Mouse (Mus musculus) cerebellum, adult 2 months (tissue): Measurements from ENCODE around the gene Krt78. TPM values are rescaled to one million over a fixed set of nuclear protein-coding genes. Genes with fewer than 3 reads are reported as not detected.
"Not testable (repeated sequence)": the region's sequence is repeated elsewhere in the genome, so short reads cannot be mapped to it uniquely, and the experiment has no call there.

Experiments
- DNase-seq, 2 experiments: peaks; one replicate each; pipeline ENCODE4 v3.0.0; 2021
- H3K27ac ChIP-seq: fragments of 200-500 bp; 2 replicates; pipeline ENCODE4 v1.5.1; 2012; ENCODE audit warnings: low read length, control low read depth, inconsistent platforms; ENCODE audit not compliant: insufficient read depth
- H3K27me3 ChIP-seq: fragments of 200-500 bp; 2 replicates; pipeline ENCODE4 v1.6.1; 2012; ENCODE audit warnings: inconsistent platforms, mild to moderate bottlenecking, low read length, moderate library complexity; ENCODE audit not compliant: control insufficient read depth, insufficient read depth
- H3K4me1 ChIP-seq: fragments of 200-500 bp; 2 replicates; pipeline ENCODE4 v1.6.1; 2011; ENCODE audit warnings: low read length; ENCODE audit not compliant: control insufficient read depth, insufficient read depth
- H3K4me3 ChIP-seq: fragments of 200-500 bp; replicated peaks from 2 replicates; pipeline ENCODE3; 2011; ENCODE audit warnings: mild to moderate bottlenecking, low read depth, low read length, control low read depth; ENCODE audit not compliant: insufficient read depth
- CTCF ChIP-seq: fragments of 200-500 bp; IDR thresholded peaks from 2 replicates; pipeline ENCODE4 v1.5.1; 2011; ENCODE audit warnings: low read depth, mild to moderate bottlenecking, control low read depth, low read length, moderate library complexity, borderline replicate concordance; ENCODE audit not compliant: insufficient read depth
- POLR2A ChIP-seq: fragments of 200-500 bp; IDR thresholded peaks from 2 replicates; pipeline ENCODE4 v1.6.1; 2011; ENCODE audit warnings: low read length, control low read depth, borderline replicate concordance; ENCODE audit not compliant: insufficient read depth
- WGBS: fragments of 180-500 bp; shearing (Covaris S2); methylation state at CpG from one replicate; pipeline ENCODE4 v1.1.7; 2018; 5-methylcytosine and 5-hydroxymethylcytosine counted together
- polyA plus RNA-seq: library from polyadenylated mRNA; depleted of rRNA; stranded (reverse); fragments of >200 nt; gene quantifications from 2 replicates; pipeline ENCODE4 v1.2.3, GENCODE M21; 2012; rRNA removed

The Krt78 gene
- polyA plus RNA-seq = 0.03 TPM in 1 of 2 replicates, not detected in the other

DNA sequence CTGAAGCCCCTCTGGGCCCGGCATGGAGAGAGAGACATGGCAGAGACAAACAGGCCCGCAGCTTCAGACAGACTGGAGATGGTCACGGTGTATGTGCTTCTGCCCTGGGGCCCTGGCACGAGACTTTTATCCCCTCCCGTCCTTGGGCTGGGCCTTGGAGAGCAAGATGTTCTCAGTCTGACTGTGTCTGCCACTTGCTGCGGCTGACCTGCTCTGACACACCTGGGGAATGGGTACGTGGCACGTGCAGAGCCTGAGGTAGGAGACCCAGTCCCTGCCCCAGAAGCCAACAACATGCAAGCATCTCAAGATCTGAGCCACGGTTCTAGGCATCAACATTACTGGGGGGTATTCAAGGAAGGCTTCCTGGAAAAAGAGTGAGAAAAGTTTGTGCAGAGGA lies at the start of gene Krt78:
TSS of gene Krt78 (minus strand) at position 101 of the 400 bp plus-strand sequence.
- Histone ChIP-seq H3K4me1 (no peaks in the 10 kb centered on the region; the same call in 1 of the 2 replicates), H3K27me3 (no peaks in the 10 kb centered on the region; the same call in 1 of the 2 replicates), H3K4me3 (no peak within 1 kb of the TSS), H3K27ac (no peak within 1 kb of the TSS)
- no peak for DNase-seq
- 79% methylated on average over 9 of the region's 9 CpGs for WGBS
- TF ChIP-seq CTCF (no peak), POLR2A (no peak)

DNA sequence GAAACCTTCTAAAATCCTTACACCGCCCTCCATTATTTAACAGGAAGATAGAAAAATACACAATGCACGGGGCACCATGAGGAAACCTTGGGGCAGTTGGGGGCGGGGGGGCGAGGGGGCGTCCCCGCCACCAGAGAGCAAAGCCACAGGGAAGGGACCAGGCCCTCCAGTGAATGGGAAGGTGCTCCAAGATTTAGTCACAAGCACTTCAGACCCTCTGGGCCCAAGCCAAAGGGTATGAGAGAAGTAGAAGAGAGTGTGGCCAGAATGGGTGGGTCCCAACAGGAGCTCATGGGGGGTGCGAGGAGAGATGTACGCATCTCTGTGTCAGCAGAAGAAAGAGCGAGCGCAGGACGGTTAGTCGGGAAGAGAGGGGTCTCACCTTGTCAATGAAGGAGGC lies 49.4 kb upstream of the Krt78 start:
- WGBS = 25% methylated on average over 12 of the region's 12 CpGs
- no peak for DNase-seq
- Histone ChIP-seq H3K4me1 (no peaks in the 10 kb centered on the region; the same call in 1 of the 2 replicates), H3K27ac (no peak overlapping the region), H3K27me3 (no peaks in the 10 kb centered on the region; the same call in 1 of the 2 replicates), H3K4me3 (no peak overlapping the region)
- no peak for TF ChIP-seq CTCF

DNA sequence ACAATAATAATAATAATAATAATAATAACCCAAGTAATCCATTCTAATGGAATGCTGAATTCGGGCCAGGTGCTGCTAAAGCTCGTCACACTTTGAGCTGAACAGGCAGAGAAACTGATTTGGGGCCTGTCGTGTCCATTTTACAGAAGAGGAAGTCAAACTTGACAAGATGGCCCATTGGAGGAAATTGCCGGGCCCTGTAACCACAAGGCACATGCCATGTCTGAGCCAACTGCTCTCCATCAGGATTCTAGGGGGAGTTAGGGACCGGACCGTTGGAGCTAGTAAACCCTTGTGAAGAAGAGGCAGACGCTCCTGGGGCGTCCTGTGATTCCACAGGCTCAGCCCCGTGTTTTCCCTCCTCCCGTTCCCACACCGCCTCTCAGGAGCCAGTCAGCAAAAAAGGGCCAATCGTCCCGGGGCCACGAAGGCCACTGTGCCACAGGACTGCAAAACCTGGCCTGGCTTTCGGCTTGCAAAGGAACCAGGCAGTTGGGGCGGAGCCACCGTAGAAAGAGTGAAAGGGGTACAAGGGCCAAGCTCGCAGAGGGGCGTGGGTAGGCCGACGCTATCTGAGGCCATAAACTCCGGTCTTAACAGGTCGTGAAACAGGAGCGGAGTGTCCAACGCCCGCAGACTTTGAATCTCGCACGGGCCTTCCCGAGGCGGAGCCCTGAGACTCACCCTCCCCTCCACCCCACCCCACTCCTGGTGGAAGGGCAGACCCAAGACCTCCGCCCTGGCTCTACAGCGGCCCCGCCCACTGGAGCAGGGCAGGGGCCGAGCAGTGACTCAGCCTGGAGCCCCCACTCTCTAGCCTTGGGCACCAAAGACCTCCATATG lies 48.8 kb upstream of the Krt78 start:
- 6% methylated on average over 34 of the region's 34 CpGs for WGBS
- Histone ChIP-seq H3K27ac (no peak overlapping the region), H3K4me3 (peak overlapping the region; percentile 42), H3K27me3 (no peaks in the 10 kb centered on the region; the same call in 1 of the 2 replicates), H3K4me1 (no peaks in the 10 kb centered on the region; the same call in 1 of the 2 replicates)
- peak; percentile 10 to 16 for DNase-seq
- no peak for TF ChIP-seq CTCF
- TF ChIP-seq POLR2A = no peak

DNA sequence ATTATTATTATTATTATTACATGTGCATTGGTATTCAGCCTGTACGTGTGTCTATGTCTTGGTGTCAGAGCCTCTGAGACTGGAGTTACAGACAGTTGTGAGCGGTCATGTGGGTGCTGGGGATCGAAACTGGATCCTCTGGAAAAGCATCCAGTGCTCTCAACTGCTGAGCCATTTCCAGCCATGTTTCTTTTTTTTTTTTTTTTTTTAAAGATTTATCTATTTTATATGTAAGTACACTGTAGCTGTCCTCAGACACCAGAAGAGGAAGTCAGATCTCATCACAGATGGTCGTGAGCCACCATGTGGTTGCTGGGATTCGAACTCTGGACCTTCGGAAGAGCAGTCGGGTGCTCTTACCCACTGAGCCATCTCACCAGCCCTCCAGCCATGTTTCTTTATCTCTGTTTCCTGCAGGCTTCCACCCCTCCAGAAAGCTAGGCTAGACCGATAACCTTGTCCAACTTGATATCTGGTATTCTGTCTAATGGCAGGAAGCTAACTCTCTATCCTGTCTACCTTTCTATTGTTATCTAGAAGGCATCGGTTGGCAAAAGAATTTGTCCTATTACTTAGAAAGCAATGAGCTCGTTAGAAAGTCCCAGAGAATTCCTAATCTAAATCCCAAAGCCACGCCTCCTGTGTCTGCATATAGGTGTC lies 45.7 kb upstream of the Krt78 start:
- TF ChIP-seq CTCF (no peak), POLR2A (no peak)
- Histone ChIP-seq H3K27ac (no peak overlapping the region), H3K4me1 (no peaks in the 10 kb centered on the region; the same call in 1 of the 2 replicates), H3K27me3 (no peaks in the 10 kb centered on the region; the same call in 1 of the 2 replicates), H3K4me3 (no peak overlapping the region)
- no peak for DNase-seq
- 87% methylated on average over 11 of the region's 11 CpGs for WGBS

DNA sequence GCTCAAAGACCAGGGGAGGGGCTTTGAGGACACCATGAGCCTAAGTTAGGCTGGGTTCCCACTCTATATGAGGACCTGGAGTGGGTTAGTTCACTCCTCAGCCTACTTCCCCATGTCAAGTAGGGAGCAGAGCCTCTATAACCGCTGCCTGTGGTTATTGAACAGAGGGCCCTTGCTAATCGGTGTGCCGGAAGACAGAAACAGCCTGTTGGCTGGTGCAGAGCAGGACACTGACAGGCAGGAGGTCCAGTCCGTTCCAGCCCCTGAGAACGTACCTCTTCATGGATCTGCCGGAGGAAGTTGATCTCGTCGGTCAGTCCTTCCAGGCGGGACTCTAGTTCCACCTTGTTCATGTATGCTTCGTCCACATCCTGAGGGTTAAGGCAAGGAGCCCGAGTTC lies 45.1 kb upstream of the Krt78 start:
- Histone ChIP-seq H3K27me3 (no peaks in the 10 kb centered on the region; the same call in 1 of the 2 replicates), H3K4me1 (no peaks in the 10 kb centered on the region; the same call in 1 of the 2 replicates), H3K27ac (no peak overlapping the region), H3K4me3 (no peak overlapping the region)
- TF ChIP-seq POLR2A = no peak
- no peak for TF ChIP-seq CTCF
- no peak for DNase-seq
- WGBS = 79% methylated on average over 11 of the region's 11 CpGs

DNA sequence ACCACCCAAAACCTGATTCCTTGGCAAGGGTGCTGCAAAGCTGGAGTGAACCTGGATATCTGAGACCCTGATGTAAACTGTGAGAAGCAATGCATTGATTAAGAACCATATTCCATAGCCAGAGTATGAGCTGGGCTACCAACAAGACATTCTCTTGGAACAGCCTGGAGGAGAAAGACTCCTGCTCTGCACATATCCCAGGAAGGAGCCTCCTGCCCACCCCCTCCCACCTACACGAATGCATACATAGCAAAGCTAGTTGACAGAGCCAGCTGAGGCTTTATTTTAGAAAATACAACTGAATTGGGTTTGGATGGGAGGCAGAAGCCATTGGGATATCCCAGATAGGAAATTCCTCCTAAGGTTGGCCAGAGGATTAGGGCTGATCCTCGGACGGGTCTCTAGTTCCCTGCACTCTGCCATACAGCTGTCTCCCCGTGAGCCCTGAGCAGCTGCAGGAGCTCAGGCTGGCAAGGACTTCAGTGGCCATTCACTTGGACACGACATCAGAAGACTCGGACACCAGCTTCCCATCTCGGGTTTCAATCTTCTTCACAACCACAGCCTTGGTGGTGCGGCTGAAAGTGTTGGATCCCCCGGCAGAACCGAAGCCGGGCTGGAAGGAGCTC lies 42.5 kb upstream of the Krt78 start:
- H3K4me3 ChIP-seq, DNase-seq, H3K27ac ChIP-seq, H3K4me1 ChIP-seq, H3K27me3 ChIP-seq: not testable (repeated sequence)
- WGBS = 72% methylated on average over 11 of the region's 11 CpGs

DNA sequence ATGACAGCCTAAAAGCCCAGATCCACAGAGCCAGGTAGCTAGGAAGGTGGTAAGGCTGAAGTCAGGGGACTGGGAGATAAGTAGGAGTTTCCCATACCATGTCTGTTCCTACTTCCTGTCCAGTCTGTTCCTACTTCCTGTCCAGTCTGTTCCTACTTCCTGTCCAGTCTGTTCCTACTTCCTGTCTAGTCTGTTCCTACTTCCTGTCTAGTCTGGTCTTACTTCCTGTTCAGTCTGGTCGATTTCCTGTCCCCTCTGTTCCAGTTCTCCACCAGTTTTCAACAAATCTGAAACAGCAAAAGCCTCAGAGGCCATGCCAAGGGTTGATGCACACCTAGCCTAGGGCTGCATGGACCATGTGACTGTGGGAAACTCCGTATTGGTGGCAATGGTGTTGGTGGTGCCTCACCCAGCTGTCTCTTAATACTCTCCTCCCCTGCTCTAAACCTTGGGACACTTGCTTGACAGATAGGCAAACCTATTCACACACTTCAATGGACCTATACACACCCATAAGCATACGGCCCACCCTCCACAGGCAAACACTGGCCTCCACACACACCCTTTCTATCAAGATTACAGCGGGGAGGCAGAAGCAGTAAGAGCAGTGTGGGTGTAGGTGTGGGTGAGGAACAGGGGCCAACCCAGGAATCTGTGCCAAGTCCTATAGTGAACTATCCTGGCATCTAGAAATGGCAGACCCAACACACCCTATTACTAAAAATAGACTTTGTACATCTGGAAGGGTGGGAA lies 41.6 kb upstream of the Krt78 start:
- no peak overlapping the region for H3K4me3 ChIP-seq
- no peak for DNase-seq
- H3K27me3 ChIP-seq = no peaks in the 10 kb centered on the region
- no peaks in the 10 kb centered on the region for H3K4me1 ChIP-seq
- H3K27ac ChIP-seq = no peak overlapping the region
- TF ChIP-seq CTCF (no peak), POLR2A (no peak)
- 89% methylated on average over 4 of the region's 4 CpGs for WGBS
